Mouse (Mus musculus) telencephalon, adult 2 months (tissue): ENCODE measurements around the gene Rab11fip3.

ENCODE experiments used
- DNase-seq: peaks from one replicate; pipeline ENCODE4 v3.0.0-alpha.2; 2011; ENCODE audit warnings: low read depth, low spot score

Rab11fip3 gene

DNA sequence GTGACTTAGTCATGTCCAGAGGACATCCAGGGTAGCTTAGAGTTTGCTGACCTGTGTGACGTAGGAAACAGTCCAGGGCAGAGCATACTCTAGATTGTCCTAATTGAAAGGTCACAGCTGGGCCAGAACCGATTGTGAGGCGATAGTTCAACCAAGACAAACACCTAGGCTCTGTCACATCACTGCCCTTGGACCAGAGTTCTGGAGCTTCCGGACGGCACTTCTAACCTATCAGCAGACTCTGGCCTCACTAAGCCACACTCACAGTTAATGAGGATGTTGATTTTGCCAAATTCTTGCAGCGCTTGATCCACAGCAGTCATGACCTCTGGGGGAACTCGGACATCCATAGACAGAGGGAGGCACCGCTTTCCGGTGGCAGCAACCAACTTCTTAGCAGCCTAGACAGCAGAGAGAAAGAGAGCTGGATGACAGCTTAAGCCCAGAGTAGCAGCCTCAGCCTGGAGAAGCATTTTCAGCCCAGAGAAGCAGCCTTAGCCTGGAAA is 17.8 kb upstream of the Rab11fip3 start:
- DNase-seq, result no peak

DNA sequence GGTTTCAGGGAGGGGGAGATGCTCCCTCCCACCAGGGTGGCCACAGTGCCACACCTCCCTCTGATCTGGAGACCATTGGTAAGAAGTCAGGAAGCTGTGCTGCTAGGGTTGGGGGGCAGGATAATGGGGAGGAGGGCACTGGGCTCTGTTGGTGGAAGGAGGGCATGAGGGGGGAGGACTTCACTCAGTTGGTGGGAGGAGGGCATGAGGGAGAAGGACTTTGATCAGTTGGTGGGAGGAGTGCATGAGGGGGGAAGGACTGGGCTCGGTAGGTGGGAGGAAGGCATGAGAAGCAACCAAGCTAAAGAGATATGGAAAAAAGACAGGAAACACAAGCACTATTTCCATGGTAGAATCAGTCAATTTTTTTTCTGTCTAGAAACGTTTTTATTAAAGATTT is 11.5 kb upstream of the Rab11fip3 start:
- DNase-seq, result no peak

DNA sequence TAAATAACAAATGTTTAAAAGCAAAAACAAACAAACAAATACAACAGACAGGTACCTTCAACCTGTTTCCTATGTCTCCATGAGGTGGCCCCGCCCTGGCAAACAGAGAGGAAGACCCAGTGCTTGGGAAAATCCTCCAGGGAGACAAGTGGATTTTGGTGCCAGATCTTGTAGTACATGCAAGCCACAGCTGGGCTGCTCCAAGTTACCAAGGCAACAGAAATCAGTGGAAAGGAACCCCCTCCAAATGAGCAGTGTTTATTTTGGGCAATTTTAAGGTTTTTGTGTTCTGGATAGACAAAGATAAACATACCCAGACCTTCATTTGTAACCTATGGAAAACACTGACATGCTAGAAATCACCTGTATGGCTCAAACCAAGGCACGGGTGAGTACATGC is 9.5 kb upstream of the Rab11fip3 start:
- no peak for DNase-seq

DNA sequence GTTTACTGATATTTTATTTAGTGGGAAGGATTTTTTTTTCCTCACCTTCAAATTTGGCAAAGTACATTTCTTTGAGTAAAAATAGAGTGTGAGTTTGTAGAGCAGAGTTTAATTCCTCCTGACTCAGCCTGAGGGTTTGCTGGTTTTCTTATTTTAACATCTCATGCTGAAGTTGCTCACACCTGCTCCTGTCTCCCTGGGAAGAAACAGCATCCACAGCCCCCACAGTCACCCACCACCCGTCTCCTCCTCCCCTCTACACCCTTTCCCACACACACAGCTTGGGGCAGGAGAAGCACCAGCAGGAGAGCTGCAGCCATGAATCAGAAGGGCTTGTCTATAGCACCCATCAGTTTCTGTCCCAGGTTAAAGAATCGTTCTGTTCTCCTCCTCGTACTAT is 5.9 kb upstream of the Rab11fip3 start:
- peak; percentile 89 for DNase-seq

DNA sequence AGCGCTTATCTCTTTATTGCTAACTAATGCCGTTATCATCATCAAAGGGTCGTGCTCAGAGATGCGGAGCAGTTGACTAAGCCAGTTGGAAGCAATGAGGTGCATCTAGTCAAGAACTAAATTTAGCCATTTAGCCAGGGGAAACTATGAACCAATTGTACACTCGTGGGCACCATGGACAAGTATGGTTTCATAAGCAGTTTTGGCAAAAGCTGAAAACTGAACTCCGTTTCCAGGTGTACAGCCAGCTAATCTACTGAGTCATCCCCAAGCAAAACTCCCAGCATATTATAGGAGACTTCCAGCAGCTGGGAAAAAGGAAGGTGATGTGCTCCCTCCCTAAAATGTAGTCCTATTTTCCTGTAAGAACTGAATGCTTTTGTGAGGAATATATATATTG is 781 bp upstream of the Rab11fip3 start:
- DNase-seq, result no peak

DNA sequence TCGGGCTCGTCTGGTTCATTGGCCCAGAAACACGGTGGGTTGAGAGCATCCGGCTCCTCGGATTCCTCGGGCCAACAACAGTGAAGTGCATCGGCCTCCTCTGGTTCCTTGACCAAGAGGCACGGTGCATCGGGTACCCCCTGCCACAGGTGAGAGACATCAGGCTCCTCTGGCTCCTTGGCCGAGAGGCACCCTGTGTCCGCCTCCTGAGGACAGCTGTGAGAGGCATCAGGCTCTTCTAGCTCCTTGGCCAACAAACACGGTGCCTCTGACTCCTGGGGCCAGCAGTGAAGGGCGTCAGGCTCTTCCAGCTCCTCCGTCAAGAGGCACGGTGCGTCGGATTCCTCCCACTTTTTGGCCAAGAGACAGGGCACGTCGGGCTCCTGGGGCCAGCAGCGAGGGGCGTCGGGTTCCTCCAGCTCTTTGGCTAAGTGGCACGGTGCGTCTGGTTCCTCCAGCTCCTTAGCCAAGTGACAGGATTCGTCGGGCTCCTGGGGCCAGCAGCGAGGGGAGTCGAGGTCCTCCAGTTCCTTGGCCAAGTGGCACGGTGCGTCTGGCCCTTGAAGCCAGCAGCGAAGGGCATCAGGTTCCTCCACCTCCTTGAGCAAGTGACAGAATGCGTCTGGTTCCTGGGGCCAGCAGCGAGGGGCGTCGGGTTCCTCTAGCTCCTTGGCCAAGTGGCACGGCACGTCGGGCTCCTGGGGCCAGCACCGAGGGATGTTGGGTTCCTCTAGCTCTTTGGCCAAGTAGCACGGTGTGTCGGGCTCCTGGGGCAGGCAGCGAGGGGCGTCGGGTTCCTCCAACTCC is 1.1 kb downstream of the Rab11fip3 start:
- no peak for DNase-seq

DNA sequence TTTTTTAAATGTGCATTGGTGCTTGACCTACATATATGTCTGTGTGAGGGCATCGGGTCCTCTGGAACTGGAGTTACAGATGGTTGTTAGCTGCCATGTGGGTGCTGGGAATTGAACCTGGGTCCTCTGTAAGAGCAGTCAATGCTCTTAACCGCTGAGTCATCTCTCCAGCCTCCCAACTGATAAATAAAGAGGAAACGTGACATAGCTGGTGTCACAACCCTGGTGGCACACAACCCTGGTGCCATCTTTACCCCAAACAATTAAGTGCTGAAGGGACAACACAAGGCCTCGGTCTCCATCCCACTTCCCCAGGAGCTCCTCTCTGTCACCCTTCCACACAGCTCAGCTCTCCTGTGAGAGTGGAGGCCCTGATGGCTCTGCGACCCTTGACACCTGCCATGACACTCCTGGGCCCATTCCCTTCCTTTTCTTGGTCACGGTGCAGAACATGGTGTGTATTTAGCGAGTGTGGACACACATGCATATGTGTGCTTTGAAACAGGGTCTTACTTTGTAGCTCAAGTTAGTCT is 2.8 kb downstream of the Rab11fip3 start:
- no peak for DNase-seq

DNA sequence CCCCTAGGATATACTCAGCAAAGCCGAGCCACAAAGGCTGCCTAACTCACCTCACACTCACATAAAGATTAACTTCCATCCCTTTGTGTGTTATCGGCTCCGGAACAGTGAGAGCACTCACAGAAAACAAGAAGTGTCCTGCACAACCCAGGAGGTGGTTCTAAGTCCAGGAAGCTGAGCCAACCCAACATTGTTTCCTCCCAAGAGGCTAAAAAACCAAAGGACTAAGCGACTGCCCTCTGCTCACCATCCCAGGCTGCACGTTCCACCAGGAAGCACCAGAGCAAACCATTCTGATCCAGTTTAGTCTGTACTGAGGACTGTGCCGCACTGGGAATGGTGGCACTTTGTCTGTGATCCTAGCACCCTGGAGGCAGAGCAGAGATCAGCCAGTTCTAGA is 4.4 kb downstream of the Rab11fip3 start:
- DNase-seq, result no peak

DNA sequence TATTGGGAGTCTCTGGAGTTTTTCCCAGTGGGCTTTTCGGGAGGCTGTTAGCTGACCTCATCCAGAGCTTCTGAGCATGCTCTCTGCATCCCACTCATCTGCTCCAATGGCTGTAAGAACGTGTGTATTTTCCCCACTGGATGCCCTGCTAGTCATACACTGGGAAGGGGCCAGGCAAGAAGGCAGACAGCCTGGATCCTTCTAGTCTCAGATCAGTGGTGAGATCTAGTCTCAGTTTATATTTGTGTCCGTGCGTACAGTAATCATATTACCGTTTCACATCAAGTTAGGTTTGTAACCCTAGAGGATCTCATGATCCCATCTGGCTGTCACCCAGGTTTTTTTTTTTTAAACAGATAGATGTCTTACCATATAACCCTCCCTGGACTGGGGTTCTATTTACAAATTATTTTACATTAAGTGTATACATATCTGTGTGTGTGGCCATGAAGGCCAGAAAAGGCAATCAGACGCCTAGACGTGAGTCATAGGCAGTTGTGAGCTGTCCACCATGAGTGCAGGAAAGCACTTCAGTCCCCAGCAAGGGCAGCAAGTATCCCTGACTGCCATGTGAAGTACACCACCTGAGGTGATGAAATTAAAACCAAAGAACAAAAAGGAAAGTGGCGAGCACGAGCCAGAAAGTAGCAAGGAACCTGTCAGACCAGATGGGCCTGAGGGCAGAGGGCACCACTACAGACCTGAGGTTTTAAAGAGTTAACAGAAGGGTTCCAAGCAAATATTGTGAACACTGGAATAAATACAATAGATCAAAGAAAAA is 11.4 kb downstream of the Rab11fip3 start:
- DNase-seq, result no peak

DNA sequence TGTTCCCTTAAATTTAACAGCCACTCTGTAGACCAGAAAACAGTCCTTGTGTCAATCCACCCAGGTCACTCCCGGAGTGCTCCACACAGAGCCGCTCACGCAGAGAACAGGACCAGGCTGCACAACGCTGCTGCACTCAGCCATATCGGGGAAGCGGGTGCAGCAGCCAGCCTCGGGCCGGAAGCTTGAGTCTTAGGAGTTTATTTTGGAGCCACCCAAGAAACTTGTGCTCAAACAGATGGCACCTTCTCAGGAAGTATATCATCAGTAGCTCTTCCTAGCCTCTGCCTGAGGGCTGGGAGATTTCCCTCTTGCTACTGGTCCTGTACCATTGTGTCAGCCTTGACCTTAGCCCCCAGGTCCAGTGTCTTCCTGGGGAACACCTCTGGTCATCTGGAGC is 12.1 kb downstream of the Rab11fip3 start:
- DNase-seq, result no peak

DNA sequence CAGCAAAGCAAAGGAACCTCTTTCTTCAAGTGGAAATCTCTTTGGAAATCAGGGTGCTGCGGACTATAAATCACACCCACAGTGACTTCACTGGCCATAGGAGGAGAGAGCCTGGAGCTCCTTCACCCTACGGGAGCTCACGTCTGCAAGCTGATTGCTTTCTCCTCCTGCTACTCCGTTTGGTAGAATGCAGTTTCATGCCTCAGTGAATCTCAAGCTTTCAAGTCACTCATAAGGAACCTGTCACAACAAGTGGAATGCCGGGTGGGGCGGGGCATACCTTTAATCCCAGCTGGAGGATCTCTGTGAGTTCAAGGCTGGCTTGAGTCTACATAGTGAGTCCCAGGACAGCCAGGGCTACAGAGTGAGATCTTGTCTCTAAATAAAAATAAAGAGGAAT is 14.2 kb downstream of the Rab11fip3 start:
- DNase-seq, result no peak

DNA sequence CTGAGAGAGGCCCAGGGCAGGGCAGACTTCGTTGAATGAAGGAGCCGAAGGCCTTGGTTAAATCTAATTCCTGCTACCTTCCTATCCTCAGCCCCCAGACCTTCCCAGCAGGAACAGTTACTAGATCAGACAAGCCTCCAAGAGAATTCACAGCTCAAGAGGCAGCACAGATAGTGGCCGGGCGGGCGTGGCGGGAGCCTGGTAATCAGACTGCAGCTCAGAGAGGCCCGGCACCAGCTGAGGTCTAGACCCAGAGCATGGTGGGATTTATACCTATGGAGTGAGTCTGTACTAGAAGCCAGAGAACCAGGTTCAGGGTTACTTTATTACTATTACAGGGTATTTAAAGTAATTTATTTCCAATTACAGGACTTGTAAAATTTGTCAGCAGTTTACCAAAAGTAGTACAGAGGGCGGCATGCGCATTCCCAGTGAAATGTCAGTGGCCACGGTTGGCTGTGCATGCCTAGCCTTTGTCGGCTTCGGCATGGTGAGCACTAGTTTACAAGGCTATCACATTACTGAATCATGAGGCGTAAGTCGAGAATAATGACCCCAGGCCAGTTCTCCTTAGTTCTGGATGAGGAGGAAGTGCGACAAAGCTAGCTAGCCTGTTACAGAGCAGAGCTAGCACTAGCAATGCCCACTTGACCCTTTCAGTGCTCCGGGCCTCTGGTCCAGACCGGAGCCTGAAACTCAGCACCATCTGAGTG is 15.1 kb downstream of the Rab11fip3 start:
- DNase-seq, result no peak

DNA sequence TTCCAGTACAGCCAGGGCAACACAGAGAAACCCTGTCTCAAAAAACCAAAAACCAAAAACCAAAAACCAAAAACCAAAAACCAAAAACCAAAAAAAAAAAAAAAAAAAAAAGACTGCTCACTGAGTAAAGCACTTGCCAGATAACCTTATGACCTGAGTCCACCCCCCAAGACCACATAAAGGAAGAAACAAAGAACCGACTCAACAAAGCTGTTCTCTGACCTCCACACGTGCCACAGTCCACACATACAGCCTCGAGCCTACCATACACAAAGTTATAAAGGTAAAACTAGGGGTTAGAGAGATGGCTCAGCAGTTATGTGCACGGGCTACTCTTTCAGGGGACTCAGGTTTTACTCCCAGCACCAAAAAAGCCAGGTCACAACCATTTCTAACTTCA is 16.6 kb downstream of the Rab11fip3 start:
- no peak for DNase-seq

DNA sequence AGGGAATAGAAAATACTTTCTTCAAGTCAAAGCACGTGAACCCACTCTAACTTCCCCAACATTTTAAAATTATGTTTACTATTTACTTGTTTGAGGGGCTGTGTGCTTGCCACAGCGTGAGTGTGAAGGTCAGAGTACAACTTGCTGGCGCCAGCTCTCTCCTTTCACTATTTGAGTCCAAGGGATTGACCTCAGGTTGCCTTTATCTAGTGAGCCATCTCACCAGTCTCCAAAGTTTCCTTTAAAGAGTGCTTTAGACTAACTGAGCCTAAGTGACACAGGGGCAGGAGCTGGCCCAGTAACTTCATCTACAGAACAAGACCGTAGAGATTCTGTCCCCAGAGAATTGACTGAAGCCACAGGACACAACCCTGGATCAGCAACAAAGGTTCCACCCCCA is 17.3 kb downstream of the Rab11fip3 start:
- no peak for DNase-seq

DNA sequence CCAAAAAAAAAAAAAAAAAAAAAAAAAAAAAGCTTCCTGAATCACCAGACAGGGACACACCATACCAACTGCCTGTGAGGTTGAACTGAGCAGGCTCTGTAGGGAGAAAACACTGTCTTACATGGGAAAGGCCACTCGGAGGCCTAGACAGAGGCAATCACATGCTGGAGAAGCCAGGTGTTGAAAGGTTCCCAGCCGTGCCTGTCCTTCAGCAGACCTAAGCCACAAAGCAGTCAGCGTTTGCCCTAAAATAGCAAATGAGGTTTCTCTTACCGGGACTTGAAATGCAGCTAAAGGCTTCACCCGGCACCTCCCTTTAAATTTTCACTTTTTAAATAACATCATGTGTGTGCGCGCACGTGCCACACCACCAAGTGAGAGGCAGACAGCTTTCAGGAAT is 21.2 kb downstream of the Rab11fip3 start:
- DNase-seq, result no peak

DNA sequence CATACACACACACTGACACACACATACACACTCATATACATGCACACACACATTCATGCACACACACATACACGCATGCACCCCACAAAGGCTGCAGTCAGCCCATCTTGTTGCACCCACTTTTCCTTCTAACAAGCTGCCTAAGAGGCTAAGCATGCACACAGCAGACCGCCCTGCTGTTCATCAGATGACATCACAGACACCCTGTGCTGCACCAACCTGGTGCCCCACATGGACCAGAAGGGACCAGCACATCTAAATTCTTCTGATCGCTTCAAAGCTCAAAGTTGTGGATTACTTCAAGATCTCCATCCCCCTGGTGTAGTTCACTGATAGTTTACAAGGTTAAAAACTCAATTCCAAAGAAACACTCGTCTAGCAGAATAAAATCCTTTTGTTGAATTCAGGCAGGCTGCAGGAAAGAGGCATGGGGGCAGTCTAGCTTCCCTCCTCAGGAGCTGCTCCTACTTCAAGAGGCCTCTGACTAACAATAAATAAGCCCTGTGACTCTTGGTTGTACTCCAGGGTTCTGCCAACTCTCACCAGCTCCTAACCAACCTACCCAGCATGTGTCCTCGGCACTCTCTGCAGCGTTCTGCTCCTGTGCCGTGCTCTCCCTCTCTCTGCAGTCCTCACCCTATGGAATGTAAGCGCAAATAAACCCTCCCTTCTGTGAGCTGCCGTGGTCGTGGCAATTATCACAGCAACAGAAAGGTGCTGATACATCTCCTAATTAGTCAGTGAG is 22.9 kb downstream of the Rab11fip3 start:
- DNase-seq, result no peak

DNA sequence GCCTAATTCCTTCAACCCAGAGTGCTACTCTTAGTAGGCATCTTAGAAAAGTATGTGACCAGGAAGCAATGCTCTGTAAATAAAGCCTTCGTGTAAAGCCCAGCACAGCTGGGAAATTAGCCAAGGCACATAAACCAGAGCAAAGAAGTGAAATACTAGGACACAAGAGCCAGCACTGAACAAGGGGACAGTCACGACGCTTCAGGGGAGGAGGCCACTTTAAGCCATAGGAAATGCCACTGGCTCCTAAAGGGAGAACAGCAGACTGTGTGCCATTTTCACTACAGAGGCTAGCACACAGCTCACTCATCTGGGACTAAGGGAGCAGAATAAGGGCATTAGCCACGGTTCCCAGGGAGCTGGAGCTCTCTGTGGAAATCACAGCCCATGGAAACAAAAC is 24.1 kb downstream of the Rab11fip3 start:
- DNase-seq, result no peak

DNA sequence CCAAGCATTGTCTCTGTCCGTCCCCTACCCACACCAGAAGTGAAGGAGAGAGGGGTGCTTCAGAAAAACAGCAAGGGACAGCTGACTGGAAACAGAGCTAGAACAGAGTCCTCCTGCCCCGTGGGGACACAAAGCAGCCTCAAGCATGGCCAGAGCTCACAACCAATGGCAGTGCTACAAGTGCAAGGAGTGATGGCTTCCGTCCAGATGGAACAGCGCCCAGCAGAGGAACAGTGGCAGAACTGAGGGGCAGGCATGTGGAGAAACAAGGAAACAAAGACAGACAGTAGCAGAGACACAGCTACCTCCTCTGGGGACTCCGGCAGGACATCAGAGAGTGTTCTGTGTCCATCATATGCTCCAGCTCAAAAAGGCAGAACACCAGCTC is 26.1 kb downstream of the Rab11fip3 start:
- DNase-seq, result peak; percentile 72

DNA sequence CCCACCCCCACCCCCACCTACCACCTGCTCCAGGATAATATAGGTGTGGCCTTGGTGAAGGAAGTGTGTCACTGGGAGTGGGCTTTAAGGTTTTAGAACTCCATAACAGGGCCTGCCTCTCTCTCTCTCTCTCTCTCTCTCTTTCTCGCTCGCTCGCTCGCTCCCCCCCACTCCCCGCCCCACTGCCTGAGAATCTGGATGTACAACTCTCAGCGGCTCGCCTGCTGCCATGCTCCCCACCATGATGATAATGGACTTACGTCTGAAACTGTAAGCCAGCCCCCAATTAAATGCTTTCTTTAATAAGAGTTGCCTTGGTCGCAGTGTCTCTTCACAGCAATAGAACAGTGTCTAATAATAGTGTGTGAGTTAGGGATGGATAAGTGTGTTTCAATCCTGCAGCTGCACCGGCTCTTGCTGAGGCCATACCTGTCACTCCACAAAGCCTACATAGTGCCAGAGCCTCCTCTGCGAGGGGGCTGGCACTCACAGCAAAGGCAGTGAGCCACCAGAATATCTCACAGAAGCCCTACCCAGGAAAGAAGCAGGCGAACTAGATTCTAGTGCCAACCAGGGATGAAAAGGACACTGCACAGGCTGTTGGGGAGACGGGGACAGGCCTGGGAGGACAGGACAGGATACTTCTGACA is 26.6 kb downstream of the Rab11fip3 start:
- DNase-seq, result no peak

DNA sequence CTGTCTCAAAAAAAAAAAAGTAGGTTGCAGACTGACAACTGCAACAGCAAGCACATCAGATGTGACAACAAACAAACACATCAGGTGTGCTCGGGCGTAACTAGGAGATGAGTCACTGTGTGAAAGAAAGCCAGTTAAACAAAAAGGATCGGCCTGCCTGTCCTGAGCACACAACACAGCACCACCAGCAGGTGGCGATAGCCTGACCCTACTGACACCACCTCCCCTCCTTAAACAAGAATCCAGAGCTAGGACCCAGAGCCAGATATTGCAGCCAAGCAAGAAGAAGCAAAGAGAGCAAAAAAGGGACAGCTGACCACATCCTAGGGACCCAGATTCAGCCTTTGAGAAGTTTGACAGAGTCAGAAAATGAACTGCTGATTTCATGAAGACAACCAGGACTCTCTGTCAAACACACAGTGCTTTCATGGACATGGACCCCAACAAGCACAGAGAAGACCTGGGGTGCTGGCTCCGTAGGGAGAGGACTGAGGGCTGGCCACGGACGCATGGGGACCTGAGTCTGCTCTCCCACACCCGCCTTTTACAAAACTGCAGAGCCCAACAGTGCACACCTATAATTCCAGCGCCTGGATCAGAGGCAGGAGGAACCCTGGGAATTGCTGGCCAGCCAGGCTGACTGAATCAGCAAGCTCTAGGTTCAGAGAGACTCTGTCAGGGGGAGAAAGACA is 28.1 kb downstream of the Rab11fip3 start:
- DNase-seq, result no peak
